Mouse (Mus musculus): ENCODE results near the gene Noc3l. TPM values are rescaled to one million over a fixed set of nuclear protein-coding genes. Genes with fewer than 3 reads are reported as not detected.

Gene Noc3l
- total and polyA plus RNA-seq, 2 experiments from 2014 or later, result 1.9 to 4.0 TPM

GRCm38 (mm10) chr19:38745810-38746491 lies 73.1 kb downstream of the Noc3l start:
- no peaks in the 10 kb centered on the region for H3K9me3 ChIP-seq (replicated peaks; ENCODE audit: control insufficient read depth, low read length)
- no peak overlapping the region for H3K9ac ChIP-seq (replicated peaks; ENCODE audit: low read depth, low read length)
- H3K4me2 ChIP-seq (ENCODE audit: low read depth, low read length), result no peak overlapping the region
- DNase-seq (ENCODE audit: low spot score) (no peak), ATAC-seq (ENCODE audit: insufficient read depth, low read depth) (no peak)
- peaks cover 9% of the 10 kb centered on the region; the same call in 1 of the 2 replicates for H3K36me3 ChIP-seq (replicated peaks; ENCODE audit: control insufficient read depth, insufficient read depth, low read length)
- no peak overlapping the region for H3K4me3 ChIP-seq (ENCODE audit: low read depth, low read length)
- TF ChIP-seq CTCF (IDR thresholded peaks at IDR 0.05; ENCODE audit: low read depth), result no peak
- TF ChIP-seq EP300 (IDR thresholded peaks at IDR 0.05; ENCODE audit: low read depth), result no peak
- H3K27me3 ChIP-seq (ENCODE audit: control insufficient read depth, insufficient read depth, low read length), result no peaks in the 10 kb centered on the region
- 65% methylated on average over 10 of the region's 10 CpGs for WGBS
- H3K4me1 ChIP-seq (ENCODE audit: control insufficient read depth, insufficient read depth), result no peaks in the 10 kb centered on the region
- H3K27ac ChIP-seq (ENCODE audit: low read depth), result no peak overlapping the region

DNA sequence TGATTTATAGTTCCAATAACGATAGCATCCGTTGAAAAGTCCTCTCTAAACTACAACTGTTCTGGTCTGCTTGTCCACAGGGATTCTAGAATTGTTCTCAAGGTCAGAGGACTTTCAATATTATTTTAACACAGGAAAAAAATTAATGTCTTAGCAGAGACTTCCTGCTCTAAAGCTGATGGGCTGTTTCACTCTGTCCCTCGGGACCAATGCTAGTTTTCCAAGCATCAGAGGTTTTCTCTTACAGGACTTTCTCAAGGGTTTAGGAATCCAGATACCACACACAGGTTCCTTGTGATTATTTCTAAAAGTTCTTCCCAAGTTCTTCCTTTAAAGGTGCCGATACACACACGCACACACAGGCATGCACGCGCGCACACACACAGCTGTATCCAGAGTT lies 74.5 kb downstream of the Noc3l start:
- no peak overlapping the region for H3K27ac ChIP-seq (ENCODE audit: low read depth)
- ATAC-seq (ENCODE audit: insufficient read depth, low read depth) (no peak), DNase-seq (ENCODE audit: low spot score) (no peak)
- no peaks in the 10 kb centered on the region for H3K9me3 ChIP-seq (replicated peaks; ENCODE audit: control insufficient read depth, low read length)
- H3K27me3 ChIP-seq (ENCODE audit: control insufficient read depth, insufficient read depth, low read length), result no peaks in the 10 kb centered on the region
- 77% methylated on average over 8 of the region's 8 CpGs for WGBS
- H3K4me1 ChIP-seq (ENCODE audit: control insufficient read depth, insufficient read depth), result no peaks in the 10 kb centered on the region
- peaks cover 9% of the 10 kb centered on the region for H3K36me3 ChIP-seq (replicated peaks; ENCODE audit: control insufficient read depth, insufficient read depth, low read length)
- no peak overlapping the region for H3K9ac ChIP-seq (replicated peaks; ENCODE audit: low read depth, low read length)
- no peak overlapping the region for H3K4me3 ChIP-seq (ENCODE audit: low read depth, low read length)
- H3K4me2 ChIP-seq (ENCODE audit: low read depth, low read length), result no peak overlapping the region
- no peak for TF ChIP-seq EP300 (IDR thresholded peaks at IDR 0.05; ENCODE audit: low read depth)
- no peak for TF ChIP-seq CTCF (IDR thresholded peaks at IDR 0.05; ENCODE audit: low read depth)

Other genes starting within 250 kb of the Noc3l start
- gene Tbc1d12, start 17.3 kb upstream of the Noc3l start, total RNA-seq (2014; rRNA removed; ENCODE audit: low replicate concordance), result 5.8 and 8.5 TPM in 2 replicates
- gene Tbc1d12, start 17.3 kb upstream of the Noc3l start, polyA plus RNA-seq (2015; fragmentation: Nextera tagmentation; extraction: Ambion mirVana), result 1.2 and 1.3 TPM in 2 replicates
- 2.5 and 4.1 TPM in 2 replicates for gene Hells, start 111.7 kb upstream of the Noc3l start, total RNA-seq (2014; rRNA removed; ENCODE audit: low replicate concordance)
- 6.0 and 7.8 TPM in 2 replicates for gene Hells, start 111.7 kb upstream of the Noc3l start, polyA plus RNA-seq (2015; fragmentation: Nextera tagmentation; extraction: Ambion mirVana)
- not detected in 2 replicates for gene Cyp2c55, start 187.8 kb upstream of the Noc3l start, total RNA-seq (2014; rRNA removed; ENCODE audit: low replicate concordance)
- not detected in 2 replicates for gene Cyp2c55, start 187.8 kb upstream of the Noc3l start, polyA plus RNA-seq (2015; fragmentation: Nextera tagmentation; extraction: Ambion mirVana)
- not detected in 2 replicates for gene Cyp2c65, start 241.8 kb upstream of the Noc3l start, total RNA-seq (2014; rRNA removed; ENCODE audit: low replicate concordance)
- gene Cyp2c65, start 241.8 kb upstream of the Noc3l start, polyA plus RNA-seq (2015; fragmentation: Nextera tagmentation; extraction: Ambion mirVana), result not detected in 2 replicates

All from heart, postnatal 0 days (tissue).